Mouse (Mus musculus) midbrain, embryonic 11.5 days (tissue): ENCODE results near the gene Slain2. TPM values are rescaled to one million over a fixed set of nuclear protein-coding genes. Genes with fewer than 3 reads are reported as not detected.
"Not testable (repeated sequence)": the region's sequence is repeated elsewhere in the genome, so short reads cannot be mapped to it uniquely, and the experiment has no call there.

Source experiments
- ATAC-seq: fragments of 200-750 bp; cut with Nextera tagmentation; 2 replicates; pipeline ENCODE4 v1.8.0; 2017; ENCODE audit warnings: moderate TSS enrichment, moderate library complexity; ENCODE audit not compliant: low FRiP score
- DNase-seq: peaks from one replicate; pipeline ENCODE4 v3.0.0; 2015; ENCODE audit warnings: low spot score; ENCODE audit errors: missing footprints
- H3K27ac ChIP-seq: fragments of 300-500 bp; sonication (generic); 2 replicates; pipeline ENCODE4 v1.5.1; 2014; ENCODE audit warnings: low read depth, low read length
- H3K27me3 ChIP-seq: fragments of 300-500 bp; sonication (generic); 2 replicates; pipeline ENCODE4 v1.6.1; 2014; ENCODE audit warnings: mild to moderate bottlenecking, low read length, moderate library complexity, mixed read lengths; ENCODE audit not compliant: control insufficient read depth, insufficient read depth
- H3K36me3 ChIP-seq: fragments of 300-500 bp; sonication (generic); 2 replicates; pipeline ENCODE4 v1.6.1; 2014; ENCODE audit warnings: mild to moderate bottlenecking, low read length, moderate library complexity, mixed read lengths; ENCODE audit not compliant: control insufficient read depth, insufficient read depth
- H3K4me1 ChIP-seq: fragments of 300-500 bp; sonication (generic); 2 replicates; pipeline ENCODE4 v1.6.1; 2014; ENCODE audit warnings: low read length; ENCODE audit not compliant: control insufficient read depth, insufficient read depth
- H3K4me2 ChIP-seq: fragments of 300-500 bp; sonication (generic); 2 replicates; pipeline ENCODE4 v1.6.1; 2014; ENCODE audit warnings: mild to moderate bottlenecking, moderate library complexity
- H3K4me3 ChIP-seq: fragments of 300-500 bp; sonication (generic); 2 replicates; pipeline ENCODE4 v1.5.1; 2014; ENCODE audit warnings: low read depth, low read length
- H3K9ac ChIP-seq: fragments of 300-500 bp; sonication (generic); 2 replicates; pipeline ENCODE4 v1.6.1; 2014; ENCODE audit warnings: low read length
- H3K9me3 ChIP-seq: fragments of 300-500 bp; sonication (generic); 2 replicates; pipeline ENCODE4 v1.6.1; 2016; ENCODE audit warnings: low read length; ENCODE audit not compliant: control insufficient read depth
- WGBS: fragments of 180-500 bp; shearing (Covaris S2); extraction: QIAGEN DNeasy Blood & Tissue Kit; methylation state at CpG from one replicate; pipeline ENCODE4 v1.1.7; 2014; 5-methylcytosine and 5-hydroxymethylcytosine counted together
- polyA plus RNA-seq: library from polyadenylated mRNA; unstranded; fragments of >200 nt; fragmentation: Nextera tagmentation; extraction: Ambion mirVana; gene quantifications from 2 replicates; pipeline ENCODE4 v1.2.1, GENCODE M21; 2014

Slain2 gene
- polyA plus RNA-seq, 1 experiment from 2014 or later, result 28.2 TPM

- Histone ChIP-seq H3K4me2 (peak overlapping the region; percentile 46; the same call in 1 of the 2 replicates), H3K36me3 (no peaks in the 10 kb centered on the region), H3K27ac (no peak overlapping the region), H3K4me3 (peak overlapping the region; percentile 29; the same call in 1 of the 2 replicates), H3K4me1 (no peaks in the 10 kb centered on the region), H3K9me3 (no peaks in the 10 kb centered on the region), H3K9ac (no peak overlapping the region), H3K27me3 (peaks cover 13% of the 10 kb centered on the region; the same call in 1 of the 2 replicates)
- WGBS, result 53% methylated on average over 5 of the region's 5 CpGs
- ATAC-seq, result peak; percentile 47; the same call in 1 of the 2 replicates
- DNase-seq, result peak; percentile 89
Observed at GRCm38 (mm10) chr5:73007582-73007959, 93.5 kb downstream of the Slain2 start.

GRCm38 (mm10) chr5:73008230-73008629 lies 94.1 kb downstream of the Slain2 start:
- not testable (repeated sequence) for H3K36me3 ChIP-seq, H3K4me3 ChIP-seq, ATAC-seq, DNase-seq, H3K9me3 ChIP-seq, H3K4me2 ChIP-seq, H3K9ac ChIP-seq, H3K27ac ChIP-seq, H3K4me1 ChIP-seq
- H3K27me3 ChIP-seq, result peaks cover 13% of the 10 kb centered on the region; the same call in 1 of the 2 replicates
- 38% methylated on average over 8 of the region's 8 CpGs for WGBS

GRCm38 (mm10) chr5:73011806-73012205 lies 97.7 kb downstream of the Slain2 start:
- ATAC-seq, DNase-seq: not testable (repeated sequence)
- 92% methylated on average over 15 of the region's 16 CpGs for WGBS

GRCm38 (mm10) chr5:73012884-73013610 lies 98.9 kb downstream of the Slain2 start:
- H3K4me1 ChIP-seq, H3K27ac ChIP-seq, H3K27me3 ChIP-seq, H3K9ac ChIP-seq, H3K36me3 ChIP-seq, H3K9me3 ChIP-seq, H3K4me3 ChIP-seq: not testable (repeated sequence)
- 31% methylated on average over 18 of the region's 27 CpGs for WGBS
- ATAC-seq (peak; percentile 73), DNase-seq (peak; percentile 88)
- peak overlapping the region; percentile 53 for H3K4me2 ChIP-seq

More at GRCm38 (mm10) chr5:73011806-73012205, 97.7 kb downstream of the Slain2 start:
- not testable (repeated sequence) for H3K4me2 ChIP-seq, H3K4me3 ChIP-seq, H3K9ac ChIP-seq, H3K36me3 ChIP-seq, H3K9me3 ChIP-seq, H3K27ac ChIP-seq, H3K4me1 ChIP-seq
- H3K27me3 ChIP-seq, result peaks cover 15% of the 10 kb centered on the region; the same call in 1 of the 2 replicates

GRCm38 (mm10) chr5:73013611-73014287 lies 99.6 kb downstream of the Slain2 start:
- ATAC-seq (peak; percentile 85), DNase-seq (peak; percentile 94)
- peak overlapping the region; percentile 36 for H3K4me3 ChIP-seq
- 2% methylated on average over 50 of the region's 65 CpGs for WGBS
- H3K9ac ChIP-seq, result peak overlapping the region; percentile 7; the same call in 1 of the 2 replicates
- not testable (repeated sequence) for H3K4me1 ChIP-seq, H3K36me3 ChIP-seq, H3K9me3 ChIP-seq, H3K27me3 ChIP-seq, H3K27ac ChIP-seq
- H3K4me2 ChIP-seq, result peak overlapping the region; percentile 53

- DNase-seq, result peak; percentile 90
Observed at GRCm38 (mm10) chr5:73014745-73015144, 100.6 kb downstream of the Slain2 start.

GRCm38 (mm10) chr5:73023801-73024200 lies 109.7 kb downstream of the Slain2 start:
- Histone ChIP-seq H3K9me3 (no peaks in the 10 kb centered on the region), H3K4me3 (no peak overlapping the region), H3K27me3 (no peaks in the 10 kb centered on the region), H3K4me1 (no peaks in the 10 kb centered on the region), H3K36me3 (peaks cover under 1% of the 10 kb centered on the region; the same call in 1 of the 2 replicates), H3K9ac (no peak overlapping the region), H3K4me2 (no peak overlapping the region), H3K27ac (no peak overlapping the region)
- DNase-seq, result no peak
- ATAC-seq, result no peak
- WGBS, result 94% methylated on average over 13 of the region's 13 CpGs

More at GRCm38 (mm10) chr5:73014745-73015144, 100.6 kb downstream of the Slain2 start:
- 51% methylated on average over 9 of the region's 9 CpGs for WGBS
- no peak for ATAC-seq
- no peaks in the 10 kb centered on the region for H3K36me3 ChIP-seq
- H3K27ac ChIP-seq, result no peak overlapping the region
- peaks cover 5% of the 10 kb centered on the region; the same call in 1 of the 2 replicates for H3K27me3 ChIP-seq
- no peaks in the 10 kb centered on the region for H3K9me3 ChIP-seq
- H3K4me1 ChIP-seq, result peaks cover 2% of the 10 kb centered on the region; the same call in 1 of the 2 replicates
- no peak overlapping the region for H3K4me2 ChIP-seq
- no peak overlapping the region for H3K4me3 ChIP-seq
- H3K9ac ChIP-seq, result no peak overlapping the region
